Mouse (Mus musculus): Measurements from ENCODE around the gene Esp16.
"Not testable (repeated sequence)": the region's sequence is repeated elsewhere in the genome, so short reads cannot be mapped to it uniquely, and the experiment has no call there.

The Esp16 gene

GRCm38 (mm10) chr17:39535842-39536241 is at the start of gene Esp16:
TSS of gene Esp16 (plus strand) at chr17:39536142.
- not testable (repeated sequence) for DNase-seq (ENCODE audit: low read depth, low spot score)

GRCm38 (mm10) chr17:39498043-39498442 is 37.9 kb upstream of the Esp16 start:
- DNase-seq (ENCODE audit: low read depth, low spot score), result not testable (repeated sequence)

Measured in CD4-positive helper T cell, adult 2 months (primary cell).